Mouse (Mus musculus) forebrain, embryonic 13.5 days (tissue): ENCODE measurements around the gene Rbm17. TPM values are rescaled to one million over a fixed set of nuclear protein-coding genes. Genes with fewer than 3 reads are reported as not detected.
"Not testable (repeated sequence)": the region's sequence is repeated elsewhere in the genome, so short reads cannot be mapped to it uniquely, and the experiment has no call there.

Source experiments
- ATAC-seq: fragments of 200-750 bp; cut with Nextera tagmentation; 2 replicates; pipeline ENCODE4 v1.8.0; 2017
- H3K27ac ChIP-seq: fragments of 300-500 bp; sonication (generic); 2 replicates; pipeline ENCODE4 v1.5.1; 2015; ENCODE audit warnings: inconsistent platforms, mild to moderate bottlenecking, moderate library complexity
- H3K27me3 ChIP-seq: fragments of 300-500 bp; sonication (generic); 2 replicates; pipeline ENCODE4 v1.6.1; 2015; ENCODE audit warnings: mild to moderate bottlenecking, inconsistent platforms
- H3K36me3 ChIP-seq: fragments of 300-500 bp; sonication (generic); 2 replicates; pipeline ENCODE4 v1.6.1; 2015; ENCODE audit warnings: mild to moderate bottlenecking, inconsistent platforms; ENCODE audit not compliant: poor library complexity, severe bottlenecking
- H3K4me1 ChIP-seq: fragments of 300-500 bp; sonication (generic); 2 replicates; pipeline ENCODE4 v1.6.1; 2015; ENCODE audit warnings: inconsistent platforms
- H3K4me2 ChIP-seq: fragments of 300-500 bp; sonication (generic); 2 replicates; pipeline ENCODE4 v1.6.1; 2015; ENCODE audit warnings: inconsistent platforms, mild to moderate bottlenecking, moderate library complexity
- H3K4me3 ChIP-seq: fragments of 300-500 bp; sonication (generic); 2 replicates; pipeline ENCODE4 v1.5.1; 2015; ENCODE audit warnings: mild to moderate bottlenecking, inconsistent platforms
- H3K9ac ChIP-seq: fragments of 300-500 bp; sonication (generic); 2 replicates; pipeline ENCODE4 v1.6.1; 2015; ENCODE audit warnings: mild to moderate bottlenecking, inconsistent platforms
- H3K9me3 ChIP-seq: fragments of 300-500 bp; sonication (generic); replicated peaks from 2 replicates; pipeline ENCODE4 v1.6.1; 2016; ENCODE audit warnings: inconsistent platforms
- WGBS: fragments of 180-500 bp; shearing (Covaris S2); methylation state at CpG from one replicate; pipeline ENCODE4 v1.1.7; 2015; 5-methylcytosine and 5-hydroxymethylcytosine counted together
- polyA plus RNA-seq: library from polyadenylated mRNA; unstranded; fragments of >200 nt; fragmentation: Nextera tagmentation; extraction: Ambion mirVana; gene quantifications from 2 replicates; pipeline ENCODE4 v1.2.1, GENCODE M21; 2015

The Rbm17 gene
- polyA plus RNA-seq, 1 experiment from 2014 or later: 167 TPM

GRCm38 (mm10) chr2:11623726-11624125 lies 19.8 kb upstream of the Rbm17 start:
- WGBS: 93% methylated on average over 2 of the region's 2 CpGs
- no peak overlapping the region for H3K9ac ChIP-seq
- H3K27ac ChIP-seq: no peak overlapping the region
- H3K9me3 ChIP-seq: no peaks in the 10 kb centered on the region
- no peak for ATAC-seq
- H3K4me1 ChIP-seq: no peaks in the 10 kb centered on the region
- H3K36me3 ChIP-seq: no peaks in the 10 kb centered on the region
- no peak overlapping the region for H3K4me3 ChIP-seq
- no peaks in the 10 kb centered on the region for H3K27me3 ChIP-seq
- H3K4me2 ChIP-seq: no peak overlapping the region

- Histone ChIP-seq H3K9me3 (no peaks in the 10 kb centered on the region), H3K27ac (no peak overlapping the region), H3K4me1 (no peaks in the 10 kb centered on the region), H3K9ac (no peak overlapping the region), H3K4me2 (no peak overlapping the region), H3K4me3 (no peak overlapping the region), H3K36me3 (no peaks in the 10 kb centered on the region), H3K27me3 (no peaks in the 10 kb centered on the region)
- WGBS: 91% methylated on average over 8 of the region's 8 CpGs
- no peak for ATAC-seq
Measured at GRCm38 (mm10) chr2:11623173-11623572, 19.2 kb upstream of the Rbm17 start.

- Histone ChIP-seq H3K27me3 (no peaks in the 10 kb centered on the region), H3K9ac (no peak overlapping the region), H3K4me2 (no peak overlapping the region), H3K4me1 (no peaks in the 10 kb centered on the region), H3K4me3 (no peak overlapping the region), H3K27ac (no peak overlapping the region), H3K9me3 (no peaks in the 10 kb centered on the region), H3K36me3 (no peaks in the 10 kb centered on the region)
- 81% methylated on average over 2 of the region's 2 CpGs for WGBS
- no peak for ATAC-seq
Measured at GRCm38 (mm10) chr2:11619598-11619997, 15.6 kb upstream of the Rbm17 start.

- 89% methylated on average over 9 of the region's 9 CpGs for WGBS
- H3K4me2 ChIP-seq: no peak overlapping the region
Measured at GRCm38 (mm10) chr2:11616846-11617245, 12.9 kb upstream of the Rbm17 start.

GRCm38 (mm10) chr2:11612939-11613338 lies 9.0 kb upstream of the Rbm17 start:
- not testable (repeated sequence) for H3K27ac ChIP-seq, ATAC-seq, H3K4me2 ChIP-seq, H3K4me3 ChIP-seq, H3K9me3 ChIP-seq, H3K9ac ChIP-seq, H3K36me3 ChIP-seq, H3K4me1 ChIP-seq, H3K27me3 ChIP-seq
- 89% methylated on average over 6 of the region's 6 CpGs for WGBS

More at GRCm38 (mm10) chr2:11616846-11617245, 12.9 kb upstream of the Rbm17 start:
- Histone ChIP-seq H3K36me3 (no peaks in the 10 kb centered on the region), H3K27me3 (no peaks in the 10 kb centered on the region), H3K4me3 (no peak overlapping the region), H3K4me1 (no peaks in the 10 kb centered on the region), H3K9ac (no peak overlapping the region), H3K9me3 (no peaks in the 10 kb centered on the region), H3K27ac (no peak overlapping the region)
- ATAC-seq: no peak

GRCm38 (mm10) chr2:11606718-11607117 lies 2.8 kb upstream of the Rbm17 start:
- WGBS: 71% methylated on average over 4 of the region's 4 CpGs
- H3K4me2 ChIP-seq, H3K36me3 ChIP-seq, H3K27me3 ChIP-seq, H3K27ac ChIP-seq, H3K4me3 ChIP-seq, H3K9me3 ChIP-seq, H3K9ac ChIP-seq, H3K4me1 ChIP-seq, ATAC-seq: not testable (repeated sequence)

- no peak for ATAC-seq
- Histone ChIP-seq H3K4me1 (peaks cover 13% of the 10 kb centered on the region), H3K36me3 (peaks cover 9% of the 10 kb centered on the region), H3K4me2 (no peak overlapping the region), H3K27ac (no peak overlapping the region), H3K9ac (no peak overlapping the region), H3K27me3 (no peaks in the 10 kb centered on the region), H3K4me3 (no peak overlapping the region), H3K9me3 (no peaks in the 10 kb centered on the region)
Measured at GRCm38 (mm10) chr2:11604911-11605310, 958 bp upstream of the Rbm17 start.

- WGBS: 1% methylated on average over 54 of the region's 78 CpGs
- peak overlapping the region; percentile 94 for H3K4me3 ChIP-seq
- H3K4me1 ChIP-seq: peaks cover 13% of the 10 kb centered on the region
- no peaks in the 10 kb centered on the region for H3K9me3 ChIP-seq
- ATAC-seq: peak; percentile 100
- H3K9ac ChIP-seq: peak overlapping the region; percentile 98
- peaks cover 27% of the 10 kb centered on the region for H3K36me3 ChIP-seq
- peak overlapping the region; percentile 59 for H3K27ac ChIP-seq
- H3K4me2 ChIP-seq: peak overlapping the region; percentile 87
- no peaks in the 10 kb centered on the region for H3K27me3 ChIP-seq
Measured at GRCm38 (mm10) chr2:11602506-11603489, 1.2 kb downstream of the Rbm17 start.

- H3K4me3 ChIP-seq: peak overlapping the region; percentile 94
- 86% methylated on average over 6 of the region's 6 CpGs for WGBS
- H3K36me3 ChIP-seq: peaks cover 37% of the 10 kb centered on the region
- peak overlapping the region; percentile 98 for H3K9ac ChIP-seq
- ATAC-seq: no peak
- H3K4me2 ChIP-seq: peak overlapping the region; percentile 87
- H3K4me1 ChIP-seq: peaks cover 13% of the 10 kb centered on the region
- H3K9me3 ChIP-seq: no peaks in the 10 kb centered on the region
- H3K27me3 ChIP-seq: no peaks in the 10 kb centered on the region
- H3K27ac ChIP-seq: no peak overlapping the region
Measured at GRCm38 (mm10) chr2:11601795-11602194, 2.2 kb downstream of the Rbm17 start.

GRCm38 (mm10) chr2:11597906-11598305 lies 6.0 kb downstream of the Rbm17 start:
- H3K9ac ChIP-seq: no peak overlapping the region
- H3K27me3 ChIP-seq: no peaks in the 10 kb centered on the region
- peaks cover 13% of the 10 kb centered on the region for H3K4me1 ChIP-seq
- no peaks in the 10 kb centered on the region for H3K9me3 ChIP-seq
- H3K4me2 ChIP-seq: no peak overlapping the region
- ATAC-seq: no peak
- 97% methylated on average over 7 of the region's 7 CpGs for WGBS
- no peak overlapping the region for H3K4me3 ChIP-seq
- H3K27ac ChIP-seq: no peak overlapping the region
- peaks cover 69% of the 10 kb centered on the region for H3K36me3 ChIP-seq

- H3K4me1 ChIP-seq: peaks cover 5% of the 10 kb centered on the region
- 96% methylated on average over 2 of the region's 2 CpGs for WGBS
- H3K9ac ChIP-seq: no peak overlapping the region
- no peak overlapping the region for H3K27ac ChIP-seq
- H3K9me3 ChIP-seq: no peaks in the 10 kb centered on the region
- no peak overlapping the region for H3K4me3 ChIP-seq
- H3K36me3 ChIP-seq: peaks cover 81% of the 10 kb centered on the region
- H3K4me2 ChIP-seq: no peak overlapping the region
- H3K27me3 ChIP-seq: no peaks in the 10 kb centered on the region
- ATAC-seq: no peak
Measured at GRCm38 (mm10) chr2:11596690-11597089, 7.3 kb downstream of the Rbm17 start.

- no peak for ATAC-seq
- Histone ChIP-seq H3K27me3 (no peaks in the 10 kb centered on the region), H3K27ac (no peak overlapping the region), H3K9ac (no peak overlapping the region), H3K9me3 (no peaks in the 10 kb centered on the region), H3K36me3 (peaks cover 96% of the 10 kb centered on the region), H3K4me3 (no peak overlapping the region), H3K4me1 (no peaks in the 10 kb centered on the region), H3K4me2 (no peak overlapping the region)
- 94% methylated on average over 4 of the region's 4 CpGs for WGBS
Measured at GRCm38 (mm10) chr2:11587996-11588395, 16.0 kb downstream of the Rbm17 start.
